Mouse (Mus musculus) MEL (cell line): ENCODE data around the gene Cend1. TPM values are rescaled to one million over a fixed set of nuclear protein-coding genes. Genes with fewer than 3 reads are reported as not detected.

ENCODE experiments used
- DNase-seq: peaks from one replicate; pipeline ENCODE4 v3.0.0; 2011; ENCODE audit warnings: low read depth, low spot score
- H3K27ac ChIP-seq: 2 replicates; pipeline ENCODE4 v1.5.1; 2012; ENCODE audit warnings: low read depth, mild to moderate bottlenecking, control low read depth, low read length, moderate library complexity; ENCODE audit not compliant: control insufficient read depth
- H3K27me3 ChIP-seq, 2 experiments: fragments of 150-350 bp in 1 of 2; sonication (generic) in 1 of 2; 2 replicates each; pipeline ENCODE4 v1.6.1; 2012; ENCODE audit warnings: low read length in 2 of 2, mild to moderate bottlenecking in 2 of 2, improper control_type of control experiment in 1 of 2, moderate library complexity in 1 of 2; ENCODE audit not compliant: insufficient read depth in 2 of 2, control insufficient read depth in 1 of 2
- H3K36me3 ChIP-seq, 2 experiments: 2 replicates each; pipeline ENCODE4 v1.6.1; 2012 to 2014; ENCODE audit warnings: low read length in 2 of 2, improper control_type of control experiment in 1 of 2, inconsistent platforms in 1 of 2, mild to moderate bottlenecking in 1 of 2; ENCODE audit not compliant: insufficient read depth in 2 of 2, control insufficient read depth in 1 of 2
- H3K4me1 ChIP-seq, 2 experiments: fragments of 150-350 bp in 1 of 2; sonication (generic) in 1 of 2; 2 replicates each; pipeline ENCODE4 v1.6.1; 2012; ENCODE audit warnings: low read length in 2 of 2, improper control_type of control experiment in 1 of 2, mild to moderate bottlenecking in 1 of 2; ENCODE audit not compliant: insufficient read depth in 2 of 2, control insufficient read depth in 1 of 2
- H3K4me3 ChIP-seq, 2 experiments: fragments of 150-350 bp in 1 of 2; sonication (generic) in 1 of 2; 2 replicates each; pipeline ENCODE4 v1.5.1; 2012; ENCODE audit warnings: low read depth in 2 of 2, low read length in 2 of 2, mild to moderate bottlenecking in 2 of 2, moderate library complexity in 2 of 2, control low read depth in 1 of 2, improper control_type of control experiment in 1 of 2; ENCODE audit not compliant: control insufficient read depth in 1 of 2, insufficient read depth in 1 of 2
- H3K79me2 ChIP-seq: 2 replicates; pipeline ENCODE4 v1.6.1; 2012; ENCODE audit warnings: mild to moderate bottlenecking, low read length, moderate library complexity; ENCODE audit not compliant: control insufficient read depth, poor library complexity, insufficient read depth
- H3K9ac ChIP-seq: 2 replicates; pipeline ENCODE4 v1.6.1; 2012; ENCODE audit warnings: low read depth, mild to moderate bottlenecking, control low read depth, low read length, moderate library complexity; ENCODE audit not compliant: control insufficient read depth, poor library complexity, severe bottlenecking
- H3K9me3 ChIP-seq: fragments of 150-350 bp; sonication (generic); replicated peaks from 2 replicates; pipeline ENCODE4 v1.6.1; 2012; ENCODE audit warnings: mild to moderate bottlenecking, low read length, improper control_type of control experiment, moderate library complexity; ENCODE audit not compliant: insufficient read depth
- CHD1 ChIP-seq: IDR thresholded peaks from 2 replicates; pipeline ENCODE4 v1.6.1; 2012; ENCODE audit warnings: low read depth, mild to moderate bottlenecking, inconsistent platforms, low read length, improper control_type of control experiment
- CHD2 ChIP-seq: IDR thresholded peaks from 2 replicates; pipeline ENCODE4 v1.6.1; 2011; ENCODE audit warnings: low read length, improper control_type of control experiment
- CTCF ChIP-seq, 3 experiments: IDR thresholded peaks in 2 of 3; conservative IDR thresholded peaks in 1 of 3; 2 replicates each; pipeline ENCODE4 v1.5.1; 2011 to 2012; ENCODE audit warnings: low read length in 3 of 3, low read depth in 2 of 3, mild to moderate bottlenecking in 2 of 3, improper control_type of control experiment in 1 of 3, inconsistent platforms in 1 of 3, mixed read lengths in 1 of 3, moderate library complexity in 1 of 3; ENCODE audit not compliant: control insufficient read depth in 1 of 3, insufficient read depth in 1 of 3, poor library complexity in 1 of 3, severe bottlenecking in 1 of 3
- E2F4 ChIP-seq: IDR thresholded peaks from 2 replicates; pipeline ENCODE4 v1.6.1; 2011; ENCODE audit warnings: low read depth, low read length, improper control_type of control experiment, borderline replicate concordance
- EP300 ChIP-seq, 2 experiments: IDR thresholded peaks; 2 replicates each; pipeline ENCODE4 v1.6.1; 2011; ENCODE audit warnings: improper control_type of control experiment in 2 of 2, low read length in 2 of 2, low read depth in 1 of 2, mild to moderate bottlenecking in 1 of 2
- ETS1 ChIP-seq: IDR thresholded peaks from 2 replicates; pipeline ENCODE4 v1.6.1; 2012; ENCODE audit warnings: low read depth, mild to moderate bottlenecking, inconsistent platforms, low read length, improper control_type of control experiment, moderate library complexity
- GABPA ChIP-seq: IDR thresholded peaks from 2 replicates; pipeline ENCODE4 v1.6.1; 2012; ENCODE audit warnings: low read depth, mild to moderate bottlenecking, inconsistent platforms, low read length, improper control_type of control experiment, moderate library complexity
- JUND ChIP-seq: IDR thresholded peaks from 2 replicates; pipeline ENCODE4 v1.6.1; 2011; ENCODE audit warnings: low read depth, mild to moderate bottlenecking, improper control_type of control experiment, low read length
- KAT2A ChIP-seq: conservative IDR thresholded peaks from 2 replicates; pipeline ENCODE4 v1.6.1; 2012; ENCODE audit warnings: low read depth, low read length, improper control_type of control experiment, inconsistent platforms
- MAFK ChIP-seq: IDR thresholded peaks from 2 replicates; pipeline ENCODE4 v1.6.1; 2011; ENCODE audit warnings: low read depth, mild to moderate bottlenecking, low read length, improper control_type of control experiment, borderline replicate concordance
- MAX ChIP-seq: IDR thresholded peaks from 2 replicates; pipeline ENCODE4 v1.6.1; 2011; ENCODE audit warnings: low read length, improper control_type of control experiment
- MEF2A ChIP-seq: IDR thresholded peaks from 2 replicates; pipeline ENCODE4 v1.6.1; 2014; ENCODE audit warnings: low read depth, mild to moderate bottlenecking, inconsistent platforms, low read length, improper control_type of control experiment; ENCODE audit not compliant: poor library complexity, insufficient replicate concordance, severe bottlenecking; ENCODE audit errors: extremely low read depth
- MXI1 ChIP-seq: IDR thresholded peaks from 2 replicates; pipeline ENCODE4 v1.6.1; 2011; ENCODE audit warnings: mild to moderate bottlenecking, low read depth, low read length, improper control_type of control experiment
- NELFE ChIP-seq: IDR thresholded peaks from 2 replicates; pipeline ENCODE4 v1.6.1; 2011; ENCODE audit warnings: low read depth, low read length, improper control_type of control experiment
- NRF1 ChIP-seq: IDR thresholded peaks from 2 replicates; pipeline ENCODE4 v1.6.1; 2014; ENCODE audit warnings: low read depth, mild to moderate bottlenecking, inconsistent platforms, low read length, improper control_type of control experiment, moderate library complexity; ENCODE audit not compliant: poor library complexity, insufficient read depth, severe bottlenecking
- POLR2A ChIP-seq, 2 experiments: IDR thresholded peaks; 2 replicates each; pipeline ENCODE4 v1.6.1; 2011 to 2012; ENCODE audit warnings: low read length in 2 of 2, mild to moderate bottlenecking in 2 of 2, control low read depth in 1 of 2, improper control_type of control experiment in 1 of 2, low read depth in 1 of 2, moderate library complexity in 1 of 2; ENCODE audit not compliant: control insufficient read depth in 1 of 2, insufficient read depth in 1 of 2, poor library complexity in 1 of 2
- POLR2AphosphoS5 ChIP-seq: IDR thresholded peaks from 2 replicates; pipeline ENCODE4 v1.6.1; 2012; ENCODE audit warnings: low read depth, borderline replicate concordance, mild to moderate bottlenecking, inconsistent platforms, low read length, moderate library complexity, mixed read lengths
- RCOR1 ChIP-seq: IDR thresholded peaks from 2 replicates; pipeline ENCODE4 v1.6.1; 2012; ENCODE audit warnings: low read depth, mild to moderate bottlenecking, inconsistent platforms, low read length, improper control_type of control experiment
- SIN3A ChIP-seq: IDR thresholded peaks from 2 replicates; pipeline ENCODE4 v1.6.1; 2012; ENCODE audit warnings: low read length, improper control_type of control experiment, inconsistent platforms
- TCF12 ChIP-seq: IDR thresholded peaks from 2 replicates; pipeline ENCODE4 v1.6.1; 2014; ENCODE audit warnings: low read depth, mild to moderate bottlenecking, inconsistent platforms, low read length, improper control_type of control experiment, moderate library complexity
- UBTF ChIP-seq: IDR thresholded peaks from 2 replicates; pipeline ENCODE4 v1.6.1; 2012; ENCODE audit warnings: low read depth, mild to moderate bottlenecking, inconsistent platforms, low read length, improper control_type of control experiment, moderate library complexity, borderline replicate concordance; ENCODE audit not compliant: insufficient read depth
- USF1 ChIP-seq: IDR thresholded peaks from 2 replicates; pipeline ENCODE4 v1.6.1; 2014; ENCODE audit warnings: low read depth, mild to moderate bottlenecking, inconsistent platforms, low read length, improper control_type of control experiment, moderate library complexity
- ZC3H11A ChIP-seq: IDR thresholded peaks from 2 replicates; pipeline ENCODE4 v1.6.1; 2012; ENCODE audit warnings: low read depth, mild to moderate bottlenecking, inconsistent platforms, low read length, improper control_type of control experiment
- ZMIZ1 ChIP-seq: IDR thresholded peaks from 2 replicates; pipeline ENCODE4 v1.6.1; 2012; ENCODE audit warnings: low read depth, mild to moderate bottlenecking, inconsistent platforms, low read length, improper control_type of control experiment, moderate library complexity
- ZNF384 ChIP-seq: IDR thresholded peaks from 2 replicates; pipeline ENCODE4 v1.6.1; 2012; ENCODE audit warnings: low read depth, mild to moderate bottlenecking, inconsistent platforms, low read length, improper control_type of control experiment
- polyA plus RNA-seq, 2 experiments: library from polyadenylated mRNA; stranded (reverse) in 1 of 2; unstranded in 1 of 2; fragments of >175 nt in 1 of 2; fragments of >200 nt in 1 of 2; gene quantifications; 2 replicates each; pipeline versions ENCODE4 v1.2.1 to v1.2.4; 2012; ENCODE audit warnings: low replicate concordance in 2 of 2, low read depth in 1 of 2; ENCODE audit not compliant: insufficient read length in 2 of 2, insufficient read depth in 1 of 2, missing spikeins in 1 of 2
- total RNA-seq: library from RNA; depleted of rRNA; stranded (reverse); fragments of 300-350 nt; gene quantifications from 2 replicates; pipeline ENCODE4 v1.2.3, GENCODE M21; 2012

Cend1 gene
- total and polyA plus RNA-seq, 3 experiments: not detected

DNA sequence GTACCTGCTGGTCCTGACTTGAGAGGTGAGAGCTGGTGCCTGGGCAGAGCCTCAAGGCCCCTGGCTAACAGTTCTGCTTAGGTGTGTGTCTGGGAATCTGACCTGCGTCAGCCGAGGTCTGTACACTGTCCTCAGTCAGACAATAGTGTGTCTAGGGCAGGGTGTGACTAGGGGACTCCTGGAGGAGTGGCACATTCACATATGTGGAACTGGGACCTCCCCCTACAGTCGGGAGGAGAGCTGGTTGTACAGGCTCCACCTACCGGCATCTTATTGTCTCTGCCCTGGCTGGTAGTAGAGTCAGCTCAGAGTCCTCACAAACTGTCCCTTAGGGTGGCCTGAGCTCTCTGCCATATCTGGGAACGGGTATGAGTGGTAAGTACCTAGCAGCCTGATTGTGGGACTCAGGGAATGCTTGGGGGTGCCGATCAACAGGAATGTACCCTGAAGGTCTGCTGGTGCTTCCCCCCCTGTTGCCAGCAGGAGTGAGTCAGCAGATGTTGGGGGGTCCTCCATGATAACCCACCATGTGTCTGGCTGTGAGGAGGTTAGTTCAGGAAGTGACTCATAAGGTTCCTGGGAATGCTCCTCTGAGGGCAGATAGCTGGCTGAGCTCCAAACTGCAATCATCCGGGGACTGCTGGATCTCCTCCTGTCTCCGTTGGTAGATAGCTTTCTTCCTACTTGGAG is 39.4 kb upstream of the Cend1 start (continued):
- TF ChIP-seq CHD1 (no peak), MAFK (no peak)

DNA sequence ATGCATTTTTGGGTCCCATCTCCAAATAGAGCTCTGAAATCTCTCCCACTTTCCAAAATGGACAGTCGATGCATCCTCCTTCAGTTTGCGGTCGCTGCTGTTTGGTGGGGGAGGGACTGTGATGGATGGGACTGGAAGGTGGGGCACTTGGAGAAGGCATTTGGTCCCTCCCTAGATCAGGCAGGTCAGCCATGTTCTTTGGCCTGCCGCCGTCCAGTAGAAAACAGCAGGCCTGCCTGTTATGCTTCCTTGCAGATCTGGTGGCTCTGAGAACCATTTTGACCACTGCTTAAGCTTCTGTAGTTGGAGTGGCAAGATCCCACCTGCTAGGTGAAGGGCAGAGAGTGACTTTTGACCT is 38.9 kb upstream of the Cend1 start:
- DNase-seq: peak; percentile 64
- peak overlapping the region; percentile 92 for H3K27ac ChIP-seq
- peak overlapping the region; percentile 87 to 97 for H3K4me3 ChIP-seq
- H3K9ac ChIP-seq: peak overlapping the region; percentile 88
- TF ChIP-seq MEF2A: no peak
- no peak for TF ChIP-seq KAT2A
- TF ChIP-seq MAX: no peak
- TF ChIP-seq USF1: no peak
- TF ChIP-seq CTCF (IDR thresholded peaks at IDR 0.05 in 2 of 3, conservative IDR thresholded peaks at IDR 0.05 in 1 of 3; ENCODE audit: control insufficient read depth in 1 of 3, insufficient read depth in 1 of 3, low read depth in 2 of 3, low read length in 3 of 3, poor library complexity in 1 of 3, severe bottlenecking in 1 of 3): no peak
- peaks cover 5 to 25% of the 10 kb centered on the region in 2 experiments for H3K4me1 ChIP-seq
- H3K9me3 ChIP-seq: no peaks in the 10 kb centered on the region
- peaks cover 14% of the 10 kb centered on the region for H3K79me2 ChIP-seq
- peaks cover 0 to 9% of the 10 kb centered on the region in 2 experiments; a peak in 2 of 4 replicates for H3K36me3 ChIP-seq
- no peaks in the 10 kb centered on the region for H3K27me3 ChIP-seq

DNA sequence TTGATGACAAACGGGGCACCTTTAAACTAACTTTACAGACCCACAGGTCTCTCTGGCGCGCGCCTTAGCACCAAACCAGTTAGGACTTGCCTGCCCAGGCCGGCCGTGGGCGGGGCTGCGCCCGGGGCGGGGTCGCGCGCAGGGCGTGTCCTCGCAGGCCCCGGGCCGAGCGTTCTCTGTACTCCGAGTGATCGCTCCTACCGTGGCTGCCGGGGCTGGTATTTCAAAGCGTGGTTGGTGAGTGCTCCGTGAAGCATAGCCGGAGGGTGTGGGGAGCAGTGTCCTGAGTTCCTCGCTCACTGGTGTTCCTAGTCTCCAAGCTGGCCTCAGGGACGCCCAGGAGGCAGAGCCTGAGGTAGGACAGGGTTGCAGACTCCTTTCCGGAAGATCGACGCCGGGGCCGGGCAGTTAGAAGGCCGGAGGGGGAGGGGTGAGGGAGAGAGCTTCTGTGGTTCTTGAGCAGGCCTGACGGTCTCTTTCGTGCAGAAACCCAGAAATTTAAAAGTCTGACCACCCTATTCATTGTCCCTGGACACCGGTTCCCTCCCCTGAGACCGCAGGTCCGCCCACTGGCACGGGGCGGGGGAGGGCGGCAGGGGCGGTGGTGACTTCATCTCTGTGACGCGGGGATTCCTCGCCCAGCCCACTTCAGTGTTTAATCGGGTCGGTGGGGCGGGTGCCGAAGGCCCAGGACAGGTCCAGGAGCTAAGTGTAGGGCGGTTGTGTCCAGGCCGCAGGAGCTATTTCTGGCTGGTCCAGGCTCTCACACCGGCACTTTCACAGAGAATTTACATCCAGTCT is 38.1 kb upstream of the Cend1 start, which contains the start of gene Cd151:
Gene Cd151 (plus strand): TSS at position 163 of the 801 bp plus-strand sequence.
- peaks cover 0 to 9% of the 10 kb centered on the region in 2 experiments; a peak in 2 of 4 replicates for H3K36me3 ChIP-seq
- peak within 1 kb of the TSS; percentile 92 for H3K27ac ChIP-seq
- DNase-seq: peak; percentile 91
- H3K27me3 ChIP-seq: no peaks in the 10 kb centered on the region
- H3K9ac ChIP-seq: peak within 1 kb of the TSS; percentile 88
- peaks cover 5 to 25% of the 10 kb centered on the region in 2 experiments for H3K4me1 ChIP-seq
- peak within 1 kb of the TSS; percentile 87 to 97 for H3K4me3 ChIP-seq
- H3K79me2 ChIP-seq: peaks cover 11% of the 10 kb centered on the region
- no peaks in the 10 kb centered on the region for H3K9me3 ChIP-seq
- peak; percentile 41; the same call in 1 of the 2 replicates for TF ChIP-seq NRF1
- TF ChIP-seq ETS1: peak; percentile 49; the same call in 1 of the 2 replicates
- TF ChIP-seq POLR2AphosphoS5: no peak
- no peak for TF ChIP-seq UBTF
- TF ChIP-seq TCF12: 0 out of 2 replicates have a peak, but pooled peaks have one; percentile 13
- no peak; the same call in 1 of the 2 replicates for TF ChIP-seq SIN3A
- no peak for TF ChIP-seq E2F4
- TF ChIP-seq CHD2: no peak
- peak in 1 of 2 experiments; percentile 17; a peak in 1 of 4 replicates for TF ChIP-seq EP300 (IDR thresholded peaks at IDR 0.05; ENCODE audit: low read depth in 1 of 2, low read length in 2 of 2)
- TF ChIP-seq ZC3H11A: no peak
- 0 out of 2 replicates have a peak, but pooled peaks have one; percentile 23 for TF ChIP-seq GABPA
- TF ChIP-seq USF1: no peak
- TF ChIP-seq ZMIZ1: peak; percentile 42; the same call in 1 of the 2 replicates
- no peak for TF ChIP-seq CTCF (IDR thresholded peaks at IDR 0.05 in 2 of 3, conservative IDR thresholded peaks at IDR 0.05 in 1 of 3; ENCODE audit: control insufficient read depth in 1 of 3, insufficient read depth in 1 of 3, low read depth in 2 of 3, low read length in 3 of 3, poor library complexity in 1 of 3, severe bottlenecking in 1 of 3)
- TF ChIP-seq MXI1: peak; percentile 61
- no peak for TF ChIP-seq JUND
- no peak for TF ChIP-seq RCOR1
- no peak for TF ChIP-seq ZNF384
- peak in 1 of 2 experiments; percentile 78; a peak in 2 of 4 replicates for TF ChIP-seq POLR2A (IDR thresholded peaks at IDR 0.05; ENCODE audit: control insufficient read depth in 1 of 2, insufficient read depth in 1 of 2, low read depth in 1 of 2, low read length in 2 of 2, poor library complexity in 1 of 2)
- TF ChIP-seq MEF2A: no peak
- TF ChIP-seq NELFE: peak; percentile 56
